Mouse (Mus musculus) MEL (cell line): ENCODE results near the gene Gm266.

Experiments used
- CTCF ChIP-seq, 3 experiments: IDR thresholded peaks in 2 of 3; conservative IDR thresholded peaks in 1 of 3; 2 replicates each; pipeline ENCODE4 v1.5.1; 2011 to 2012; ENCODE audit warnings: low read length in 3 of 3, low read depth in 2 of 3, mild to moderate bottlenecking in 2 of 3, improper control_type of control experiment in 1 of 3, inconsistent platforms in 1 of 3, mixed read lengths in 1 of 3, moderate library complexity in 1 of 3; ENCODE audit not compliant: control insufficient read depth in 1 of 3, insufficient read depth in 1 of 3, poor library complexity in 1 of 3, severe bottlenecking in 1 of 3
- SIN3A ChIP-seq: IDR thresholded peaks from 2 replicates; pipeline ENCODE4 v1.6.1; 2012; ENCODE audit warnings: low read length, improper control_type of control experiment, inconsistent platforms

- TF ChIP-seq CTCF (IDR thresholded peaks at IDR 0.05 in 2 of 3, conservative IDR thresholded peaks at IDR 0.05 in 1 of 3; ENCODE audit: control insufficient read depth in 1 of 3, insufficient read depth in 1 of 3, low read depth in 2 of 3, low read length in 3 of 3, poor library complexity in 1 of 3, severe bottlenecking in 1 of 3) (no peak), SIN3A (peak; percentile 77)
Measured at GRCm38 (mm10) chr12:111517901-111518300, 32.3 kb upstream of the Gm266 start.
